In genomic region chr13:108138403-108138977, GRCm38 (mm10) we compare ENCODE assay signal across 19 mouse cellular contexts.
"Had no signal": no experiment of that assay in that cellular context is flagged by ENCODE, and none has a peak within 500 bp of the region (broad histone marks: within the 10 kb centered on the region; RNA-seq: fewer than 3 reads in every experiment).

No protein-coding gene starts in this region.

- H3K9me3 ChIP-seq: limb, embryonic 10.5 days; limb, embryonic 13.5 days; liver, embryonic 12.5 days; liver, embryonic 15.5 days; lung, embryonic 15.5 days; megakaryocyte, embryonic 14.5 days; midbrain, embryonic 10.5 days; midbrain, embryonic 13.5 days had no signal

- H3K27me3 ChIP-seq: limb, embryonic 13.5 days; liver, embryonic 12.5 days; liver, embryonic 15.5 days; lung, embryonic 15.5 days; megakaryocyte, embryonic 14.5 days; midbrain, embryonic 13.5 days had no signal

- DNase-seq: kidney, adult 18-20 months; kidney, adult 9 months; kidney, postnatal 14 days; kidney, postnatal 4 days; liver; lung, adult 18-20 months; lung, postnatal 10 days; lung, postnatal 36 days; thymus, adult 18-20 months; thymus, postnatal 36 days had no signal

- ATAC-seq: liver, embryonic 12.5 days; midbrain, embryonic 13.5 days; midbrain, embryonic 16.5 days had no signal

- H3K36me3 ChIP-seq: limb, embryonic 10.5 days; liver, embryonic 12.5 days; liver, embryonic 15.5 days; lung, embryonic 15.5 days; midbrain, embryonic 10.5 days; midbrain, embryonic 13.5 days had no signal

- H3K4me1 ChIP-seq: limb, embryonic 10.5 days; limb, embryonic 13.5 days; liver, embryonic 12.5 days; liver, embryonic 15.5 days; lung, embryonic 15.5 days; midbrain, embryonic 13.5 days had no signal

- H3K27ac ChIP-seq: limb, embryonic 10.5 days; limb, embryonic 13.5 days; liver, embryonic 12.5 days; liver, embryonic 15.5 days; lung, embryonic 15.5 days; midbrain, embryonic 10.5 days; midbrain, embryonic 13.5 days had no signal

- H3K4me2 ChIP-seq: limb, embryonic 13.5 days; liver, embryonic 12.5 days; liver, embryonic 15.5 days; lung, embryonic 15.5 days; midbrain, embryonic 13.5 days had no signal

- H3K4me3 ChIP-seq: limb, embryonic 10.5 days; limb, embryonic 13.5 days; liver, embryonic 12.5 days; liver, embryonic 15.5 days; lung, embryonic 15.5 days; megakaryocyte, embryonic 14.5 days; midbrain, embryonic 10.5 days; midbrain, embryonic 13.5 days had no signal

- H3K9ac ChIP-seq: limb, embryonic 13.5 days; liver, embryonic 12.5 days; liver, embryonic 15.5 days; lung, embryonic 15.5 days; midbrain, embryonic 13.5 days had no signal
